Mouse (Mus musculus): ENCODE data around the gene Armc2.

GRCm38 (mm10) chr10:42031021-42031420, 12.8 kb upstream of the Armc2 start:
- peak; percentile 31; the same call in 1 of the 2 replicates for TF ChIP-seq EP300 (IDR thresholded peaks at IDR 0.05; ENCODE audit: low read depth)
- peak; percentile 96 for TF ChIP-seq CTCF (IDR thresholded peaks at IDR 0.05; ENCODE audit: low read depth)

All from liver, postnatal 0 days (tissue).